Mouse (Mus musculus): ENCODE data around the gene Stpg4. TPM values are rescaled to one million over a fixed set of nuclear protein-coding genes. Genes with fewer than 3 reads are reported as not detected.

Gene Stpg4
- polyA plus RNA-seq, 1 experiment from 2014 or later: not detected

DNA sequence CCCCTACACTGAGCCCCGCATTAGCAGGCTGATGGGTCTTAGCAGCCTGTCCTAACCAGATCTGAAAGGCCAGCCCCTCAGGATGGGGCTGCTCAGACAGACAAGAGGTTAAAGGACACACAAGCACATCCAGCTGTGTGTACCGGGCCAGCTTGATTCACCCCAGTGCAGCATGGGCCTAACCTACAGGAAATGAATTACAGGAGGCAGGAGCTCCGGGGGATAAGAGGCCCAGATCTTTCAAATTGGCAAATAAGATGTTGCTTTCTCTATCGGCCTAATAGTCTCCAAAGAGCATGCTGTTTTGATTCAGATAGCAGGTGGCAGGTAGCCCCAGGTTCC, 82.3 kb downstream of the Stpg4 start:
- no peak overlapping the region for H3K4me2 ChIP-seq (ENCODE audit: low read depth, low read length)
- 28% methylated on average over 4 of the region's 4 CpGs for WGBS
- no peak overlapping the region for H3K4me3 ChIP-seq (ENCODE audit: low read depth, low read length)
- no peak overlapping the region for H3K9ac ChIP-seq (ENCODE audit: low read depth, low read length)
- H3K9me3 ChIP-seq (ENCODE audit: control insufficient read depth, low read length): no peaks in the 10 kb centered on the region
- peaks cover 1% of the 10 kb centered on the region; the same call in 1 of the 2 replicates for H3K4me1 ChIP-seq (ENCODE audit: control insufficient read depth, insufficient read depth, low read length)
- no peaks in the 10 kb centered on the region for H3K27me3 ChIP-seq (replicated peaks; ENCODE audit: control insufficient read depth, insufficient read depth, low read length)
- no peak overlapping the region for H3K27ac ChIP-seq (replicated peaks; ENCODE audit: low read depth, low read length)
- no peak for DNase-seq (ENCODE audit: low spot score)
- no peaks in the 10 kb centered on the region for H3K36me3 ChIP-seq (ENCODE audit: control insufficient read depth, insufficient read depth, low read length)
- no peak for ATAC-seq (ENCODE audit: low read depth)

DNA sequence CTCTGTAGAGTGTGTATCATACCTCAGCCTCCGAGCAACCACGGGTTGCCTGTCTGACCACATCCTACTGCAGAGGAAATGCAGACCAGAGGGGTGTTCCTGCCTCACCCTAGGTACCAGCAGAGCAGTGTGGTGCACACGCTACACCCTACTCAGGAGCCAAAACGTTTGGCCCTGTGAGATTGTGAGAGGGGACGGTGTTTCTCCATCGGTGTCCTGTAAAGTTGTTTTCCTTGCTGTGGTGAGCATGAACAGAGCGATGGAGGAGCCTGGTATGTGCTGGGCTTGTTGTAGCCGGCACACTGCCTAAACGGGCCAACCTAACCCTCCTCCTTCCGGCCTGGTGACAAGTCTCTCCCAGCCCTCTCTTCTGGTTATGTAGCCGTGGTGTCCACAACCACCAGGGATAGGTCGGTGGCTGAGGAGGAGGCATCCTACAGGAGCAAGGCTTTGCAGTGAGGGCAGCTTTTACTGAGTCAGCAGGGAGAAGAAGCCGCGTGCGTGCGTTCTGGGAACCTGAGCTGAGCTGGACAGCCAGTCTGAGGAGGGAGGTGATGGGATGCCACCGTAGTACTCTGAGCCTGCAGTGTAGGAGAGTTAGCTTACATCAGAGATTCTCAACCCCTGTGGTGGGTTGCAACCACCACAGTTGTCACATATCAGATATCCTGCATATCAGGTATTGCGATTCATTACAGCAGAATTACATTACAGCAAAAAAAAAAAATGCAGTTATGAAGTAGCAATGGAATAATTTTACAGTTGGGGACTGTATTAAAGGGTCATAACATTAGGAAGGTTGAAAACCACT, 82.9 kb downstream of the Stpg4 start:
- Histone ChIP-seq H3K9me3 (ENCODE audit: control insufficient read depth, low read length) (no peaks in the 10 kb centered on the region), H3K4me3 (ENCODE audit: low read depth, low read length) (no peak overlapping the region), H3K27me3 (replicated peaks; ENCODE audit: control insufficient read depth, insufficient read depth, low read length) (no peaks in the 10 kb centered on the region), H3K9ac (ENCODE audit: low read depth, low read length) (no peak overlapping the region), H3K4me1 (ENCODE audit: control insufficient read depth, insufficient read depth, low read length) (no peaks in the 10 kb centered on the region), H3K27ac (replicated peaks; ENCODE audit: low read depth, low read length) (no peak overlapping the region), H3K4me2 (ENCODE audit: low read depth, low read length) (no peak overlapping the region), H3K36me3 (ENCODE audit: control insufficient read depth, insufficient read depth, low read length) (no peaks in the 10 kb centered on the region)
- no peak for ATAC-seq (ENCODE audit: low read depth)
- whole genome bisulfite sequencing: 52% methylated on average over 18 of the region's 18 CpGs
- DNase-seq (ENCODE audit: low spot score): no peak

DNA sequence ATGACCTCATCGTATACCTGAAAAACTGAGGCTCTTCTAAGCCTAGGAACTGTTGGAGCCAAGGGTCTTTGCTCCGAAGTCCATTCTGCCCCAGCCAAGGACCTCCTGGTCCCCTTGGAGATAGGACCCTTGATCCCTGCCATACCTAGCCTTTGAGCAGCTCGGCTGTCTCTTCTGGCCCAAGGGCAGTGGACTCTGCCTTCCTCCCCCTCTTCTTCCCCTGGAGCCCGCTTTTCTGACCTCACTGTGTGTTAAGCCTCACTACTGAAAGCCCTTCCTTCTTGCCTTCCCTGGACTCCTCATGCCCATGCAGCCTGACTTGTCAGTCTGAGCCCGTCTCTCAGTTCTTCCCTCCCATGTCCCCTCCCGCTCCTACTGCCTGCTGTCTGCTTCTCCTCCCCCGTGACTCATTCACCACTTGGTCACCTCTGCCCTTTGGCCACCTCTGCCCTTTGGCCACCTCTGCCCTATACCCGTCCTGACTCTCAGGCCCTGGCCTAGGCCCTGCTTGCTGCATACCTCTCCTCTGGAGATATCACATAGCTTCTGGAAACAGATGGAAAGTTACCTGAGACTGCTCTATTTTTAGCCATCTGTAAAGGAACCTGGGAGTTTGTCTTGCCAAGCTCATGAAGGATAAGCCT, 84.4 kb downstream of the Stpg4 start:
- Histone ChIP-seq H3K4me3 (ENCODE audit: low read depth, low read length) (no peak overlapping the region), H3K4me1 (ENCODE audit: control insufficient read depth, insufficient read depth, low read length) (no peaks in the 10 kb centered on the region), H3K27ac (replicated peaks; ENCODE audit: low read depth, low read length) (no peak overlapping the region), H3K9me3 (ENCODE audit: control insufficient read depth, low read length) (no peaks in the 10 kb centered on the region), H3K9ac (ENCODE audit: low read depth, low read length) (no peak overlapping the region), H3K36me3 (ENCODE audit: control insufficient read depth, insufficient read depth, low read length) (no peaks in the 10 kb centered on the region), H3K27me3 (replicated peaks; ENCODE audit: control insufficient read depth, insufficient read depth, low read length) (no peaks in the 10 kb centered on the region), H3K4me2 (ENCODE audit: low read depth, low read length) (no peak overlapping the region)
- 62% methylated on average over 8 of the region's 8 CpGs for WGBS
- ATAC-seq (ENCODE audit: low read depth): no peak
- no peak for DNase-seq (ENCODE audit: low spot score)

Other genes starting within 250 kb of the Stpg4 start
- gene Mcfd2, start 161.8 kb downstream of the Stpg4 start, polyA plus RNA-seq (2014; fragmentation: Nextera tagmentation; extraction: Ambion mirVana): 113 TPM in 2 replicates
- gene Ttc7, start 144.9 kb downstream of the Stpg4 start, polyA plus RNA-seq (2014; fragmentation: Nextera tagmentation; extraction: Ambion mirVana): 9.6 and 10.2 TPM in 2 replicates
- 1,001 and 1,028 TPM in 2 replicates for gene Calm2, start 19.2 kb upstream of the Stpg4 start, polyA plus RNA-seq (2014; fragmentation: Nextera tagmentation; extraction: Ambion mirVana)
- 88.9 and 110 TPM in 2 replicates for gene Epcam, start 208.2 kb upstream of the Stpg4 start, polyA plus RNA-seq (2014; fragmentation: Nextera tagmentation; extraction: Ambion mirVana)
- gene Msh2, start 244.6 kb upstream of the Stpg4 start, polyA plus RNA-seq (2014; fragmentation: Nextera tagmentation; extraction: Ambion mirVana): 31.7 and 41.1 TPM in 2 replicates